Mouse (Mus musculus) 3T3-L1 (cell line): ENCODE data around the gene Tnfaip6.
"Not testable (repeated sequence)": the region's sequence is repeated elsewhere in the genome, so short reads cannot be mapped to it uniquely, and the experiment has no call there.

Source experiments
- DNase-seq: peaks from one replicate; pipeline ENCODE4 v3.0.0-alpha.2; 2015; ENCODE audit warnings: low read depth, low spot score

Gene Tnfaip6

GRCm38 (mm10) chr2:52037882-52038281 is at the start of gene Tnfaip6:
Tnfaip6 (plus strand) TSS chr2:52038009.
- DNase-seq, result peak; percentile 97

GRCm38 (mm10) chr2:51989559-51989958 is 48.2 kb upstream of the Tnfaip6 start:
- DNase-seq, result peak; percentile 90

GRCm38 (mm10) chr2:51991447-51991846 is 46.4 kb upstream of the Tnfaip6 start:
- no peak for DNase-seq

- DNase-seq, result no peak
Observed at GRCm38 (mm10) chr2:51999996-52000395, 37.8 kb upstream of the Tnfaip6 start.

GRCm38 (mm10) chr2:52001521-52001920 is 36.3 kb upstream of the Tnfaip6 start:
- DNase-seq, result peak; percentile 72

- DNase-seq, result not testable (repeated sequence)
Observed at GRCm38 (mm10) chr2:52002299-52002698, 35.5 kb upstream of the Tnfaip6 start.

- peak; percentile 99 for DNase-seq
Observed at GRCm38 (mm10) chr2:52006380-52006779, 31.4 kb upstream of the Tnfaip6 start.

- DNase-seq, result not testable (repeated sequence)
Observed at GRCm38 (mm10) chr2:52011820-52012219, 26.0 kb upstream of the Tnfaip6 start.

- DNase-seq, result no peak
Observed at GRCm38 (mm10) chr2:52013306-52013820, 24.4 kb upstream of the Tnfaip6 start.

GRCm38 (mm10) chr2:52016361-52016760 is 21.4 kb upstream of the Tnfaip6 start:
- DNase-seq, result no peak

- DNase-seq, result no peak
Observed at GRCm38 (mm10) chr2:52027061-52027460, 10.7 kb upstream of the Tnfaip6 start.

GRCm38 (mm10) chr2:52029426-52029825 is 8.4 kb upstream of the Tnfaip6 start:
- peak; percentile 27 for DNase-seq

- DNase-seq, result peak; percentile 51
Observed at GRCm38 (mm10) chr2:52031491-52031890, 6.3 kb upstream of the Tnfaip6 start.

- no peak for DNase-seq
Observed at GRCm38 (mm10) chr2:52034601-52035000, 3.2 kb upstream of the Tnfaip6 start.

GRCm38 (mm10) chr2:52035144-52035543 is 2.7 kb upstream of the Tnfaip6 start:
- DNase-seq, result no peak

- DNase-seq, result no peak
Observed at GRCm38 (mm10) chr2:52036929-52037595, 747 bp upstream of the Tnfaip6 start.

GRCm38 (mm10) chr2:52038558-52038957 is 749 bp downstream of the Tnfaip6 start:
- no peak for DNase-seq

GRCm38 (mm10) chr2:52039083-52039801 is 1.4 kb downstream of the Tnfaip6 start:
- DNase-seq, result no peak

- no peak for DNase-seq
Observed at GRCm38 (mm10) chr2:52042132-52042531, 4.3 kb downstream of the Tnfaip6 start.

- no peak for DNase-seq
Observed at GRCm38 (mm10) chr2:52042714-52043113, 4.9 kb downstream of the Tnfaip6 start.

- DNase-seq, result no peak
Observed at GRCm38 (mm10) chr2:52043485-52043884, 5.7 kb downstream of the Tnfaip6 start.

- DNase-seq, result no peak
Observed at GRCm38 (mm10) chr2:52046032-52046431, 8.2 kb downstream of the Tnfaip6 start.

GRCm38 (mm10) chr2:52050823-52051222 is 13.0 kb downstream of the Tnfaip6 start:
- no peak for DNase-seq
